Mouse (Mus musculus): ENCODE measurements around the gene Il6ra. TPM values are rescaled to one million over a fixed set of nuclear protein-coding genes. Genes with fewer than 3 reads are reported as not detected.

The Il6ra gene
- polyA plus RNA-seq, 1 experiment from 2014 or later = 0.83 TPM

DNA sequence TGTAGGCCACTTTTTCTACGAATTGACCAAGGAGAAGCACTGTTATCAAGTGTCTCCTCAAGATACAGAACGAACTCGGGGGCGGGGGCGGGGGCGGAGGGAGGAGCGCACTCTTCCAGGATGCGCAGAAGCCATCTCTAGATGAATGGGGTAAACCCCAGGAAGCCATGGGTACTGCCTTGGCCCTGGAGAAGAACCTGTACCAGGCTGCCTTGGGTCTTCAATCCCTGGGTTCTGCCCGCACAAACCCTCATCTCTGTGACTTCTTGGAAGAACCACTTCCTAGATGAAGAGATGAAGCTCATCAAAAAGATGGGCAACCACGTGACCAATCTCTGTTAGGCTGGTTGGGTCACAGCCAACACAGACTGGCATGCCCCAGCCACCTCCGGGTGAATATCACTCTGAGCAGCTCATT, 91.9 kb downstream of the Il6ra start:
- Histone ChIP-seq H3K27me3 (peaks cover 1% of the 10 kb centered on the region; the same call in 1 of the 2 replicates), H3K4me3 (replicated peaks) (no peak overlapping the region), H3K9ac (replicated peaks) (no peak overlapping the region), H3K4me2 (no peak overlapping the region), H3K4me1 (replicated peaks) (no peaks in the 10 kb centered on the region), H3K27ac (no peak overlapping the region), H3K9me3 (no peaks in the 10 kb centered on the region), H3K36me3 (no peaks in the 10 kb centered on the region)
- WGBS = 85% methylated on average over 11 of the region's 11 CpGs
- no peak for ATAC-seq (ENCODE audit: insufficient number of reproducible peaks, insufficient read depth, low FRiP score, low TSS enrichment, low read depth)

DNA sequence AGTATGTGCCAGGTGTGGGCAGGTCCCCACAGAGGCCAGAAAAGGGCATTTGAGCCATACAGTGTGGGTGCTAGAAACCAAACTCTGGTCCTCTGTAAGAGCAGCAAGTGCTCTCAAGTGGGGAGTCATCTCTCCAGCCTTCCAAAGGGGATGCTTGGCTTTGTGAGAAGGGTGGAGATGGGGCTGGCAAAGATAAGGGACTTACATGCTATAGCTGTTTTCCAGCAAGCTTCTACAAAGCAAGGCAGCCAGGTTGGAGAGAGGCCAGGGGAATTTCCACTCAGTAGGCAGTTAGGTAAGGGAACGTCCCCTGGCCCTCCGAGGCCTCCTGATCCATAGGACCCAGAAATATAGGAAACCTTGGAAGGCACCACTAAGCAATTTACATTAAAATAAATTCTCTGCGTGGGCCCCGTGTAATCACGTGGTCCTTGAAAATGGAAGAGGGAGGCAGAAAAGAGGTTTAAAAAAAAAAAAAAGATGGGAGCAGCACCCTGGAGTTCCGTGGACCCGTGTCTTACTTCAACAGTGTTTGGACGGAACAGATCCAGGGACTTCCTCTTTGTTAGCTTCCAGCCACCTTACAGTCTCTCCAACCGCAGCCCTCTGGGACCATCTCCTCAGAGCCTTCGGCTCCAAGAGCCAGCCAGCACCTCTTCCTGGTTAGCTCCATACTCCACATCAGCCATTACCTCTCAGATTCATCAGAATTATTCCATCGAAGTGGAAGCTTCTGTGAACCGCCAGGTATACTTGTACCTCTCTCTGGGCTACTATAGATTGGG, 92.5 kb downstream of the Il6ra start:
- ATAC-seq (ENCODE audit: insufficient number of reproducible peaks, insufficient read depth, low FRiP score, low TSS enrichment, low read depth) = no peak
- Histone ChIP-seq H3K27me3 (no peaks in the 10 kb centered on the region; the same call in 1 of the 2 replicates), H3K4me3 (replicated peaks) (no peak overlapping the region), H3K36me3 (no peaks in the 10 kb centered on the region), H3K4me1 (replicated peaks) (no peaks in the 10 kb centered on the region), H3K4me2 (no peak overlapping the region), H3K9ac (replicated peaks) (no peak overlapping the region), H3K9me3 (no peaks in the 10 kb centered on the region), H3K27ac (no peak overlapping the region)
- WGBS = 87% methylated on average over 12 of the region's 12 CpGs

DNA sequence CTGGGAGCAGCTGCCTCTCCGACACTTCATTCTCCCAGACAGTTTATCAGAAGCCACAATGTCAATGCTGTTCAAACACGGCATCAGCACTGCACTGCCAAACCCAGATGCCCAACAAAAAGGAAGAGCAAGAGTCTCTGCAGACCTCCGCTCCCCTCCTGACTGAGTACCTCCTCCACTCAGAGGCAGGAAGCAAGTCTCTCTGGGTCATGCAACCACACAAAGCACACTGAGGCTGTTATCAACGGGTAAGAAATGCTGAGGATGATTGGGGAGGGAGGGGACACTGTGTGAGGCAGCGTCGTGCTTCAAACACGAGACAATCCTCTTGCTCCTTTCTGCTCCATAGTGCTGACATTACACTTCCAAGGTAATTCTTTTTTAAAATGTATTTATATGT, 93.1 kb downstream of the Il6ra start:
- 69% methylated on average over 7 of the region's 7 CpGs for WGBS
- Histone ChIP-seq H3K9ac (replicated peaks) (no peak overlapping the region), H3K36me3 (no peaks in the 10 kb centered on the region), H3K4me2 (no peak overlapping the region), H3K9me3 (no peaks in the 10 kb centered on the region), H3K27ac (no peak overlapping the region), H3K4me1 (replicated peaks) (no peaks in the 10 kb centered on the region), H3K27me3 (no peaks in the 10 kb centered on the region; the same call in 1 of the 2 replicates), H3K4me3 (replicated peaks) (no peak overlapping the region)
- no peak for ATAC-seq (ENCODE audit: insufficient number of reproducible peaks, insufficient read depth, low FRiP score, low TSS enrichment, low read depth)

DNA sequence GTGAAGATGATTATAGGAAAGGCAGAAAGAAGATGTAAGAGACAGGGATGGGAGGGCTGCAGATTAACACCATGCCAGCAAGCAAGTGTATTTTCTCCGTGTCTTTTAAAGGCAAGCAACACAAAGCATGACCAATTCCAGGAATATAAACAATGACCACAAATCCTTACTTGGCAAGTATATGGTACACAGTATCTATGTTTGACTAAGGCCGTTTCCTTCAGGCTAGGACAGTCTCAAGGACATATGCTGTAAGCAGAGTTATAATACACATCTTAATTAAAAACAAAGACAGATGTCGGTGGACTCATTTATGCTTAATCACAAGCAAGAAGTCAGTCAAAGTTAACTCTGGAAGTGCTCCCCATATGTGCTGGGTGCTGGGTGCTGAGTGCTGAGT, 94.4 kb downstream of the Il6ra start:
- Histone ChIP-seq H3K9ac (replicated peaks) (no peak overlapping the region), H3K4me1 (replicated peaks) (no peaks in the 10 kb centered on the region), H3K27me3 (no peaks in the 10 kb centered on the region; the same call in 1 of the 2 replicates), H3K4me3 (replicated peaks) (no peak overlapping the region), H3K4me2 (no peak overlapping the region), H3K27ac (no peak overlapping the region), H3K36me3 (no peaks in the 10 kb centered on the region), H3K9me3 (no peaks in the 10 kb centered on the region)
- no peak for ATAC-seq (ENCODE audit: insufficient number of reproducible peaks, insufficient read depth, low FRiP score, low TSS enrichment, low read depth)
- 73% methylated on average over 3 of the region's 3 CpGs for WGBS

DNA sequence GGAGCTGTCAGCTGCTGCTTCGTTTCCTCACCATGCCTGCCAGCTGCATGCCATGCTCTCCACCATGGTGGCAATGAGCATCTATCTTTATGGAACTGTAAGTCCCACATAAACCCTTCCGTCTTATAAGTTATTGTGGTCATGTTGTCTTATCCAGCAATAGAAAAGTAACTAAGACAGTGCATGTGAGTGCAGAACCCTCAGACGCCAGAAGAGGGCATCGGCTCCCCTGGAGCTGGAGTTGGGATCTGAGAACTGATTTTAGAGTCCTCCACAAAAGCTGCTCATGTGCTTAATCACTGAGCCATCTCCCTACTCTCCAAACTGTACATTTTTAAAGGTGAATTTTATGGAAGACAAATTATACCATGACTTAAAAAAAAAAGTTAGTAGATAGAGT, 95.9 kb downstream of the Il6ra start:
- Histone ChIP-seq H3K9me3 (no peaks in the 10 kb centered on the region), H3K27me3 (no peaks in the 10 kb centered on the region; the same call in 1 of the 2 replicates), H3K4me3 (replicated peaks) (no peak overlapping the region), H3K4me2 (no peak overlapping the region), H3K27ac (no peak overlapping the region), H3K4me1 (replicated peaks) (no peaks in the 10 kb centered on the region), H3K36me3 (no peaks in the 10 kb centered on the region), H3K9ac (replicated peaks) (no peak overlapping the region)
- ATAC-seq (ENCODE audit: insufficient number of reproducible peaks, insufficient read depth, low FRiP score, low TSS enrichment, low read depth) = no peak
- 61% methylated on average over 4 of the region's 4 CpGs for WGBS

Other genes starting within 250 kb of the Il6ra start
- gene Adar, start 198.2 kb downstream of the Il6ra start, polyA plus RNA-seq (2016; fragmentation: Nextera tagmentation; extraction: Ambion mirVana) = 15.5 and 15.7 TPM in 2 replicates
- 0.51 and 0.81 TPM in 2 replicates for gene Chrnb2, start 148.6 kb downstream of the Il6ra start, polyA plus RNA-seq (2016; fragmentation: Nextera tagmentation; extraction: Ambion mirVana)
- 15.9 and 18.1 TPM in 2 replicates for gene Ube2q1, start 139.6 kb downstream of the Il6ra start, polyA plus RNA-seq (2016; fragmentation: Nextera tagmentation; extraction: Ambion mirVana)
- gene She, start 81.8 kb downstream of the Il6ra start, polyA plus RNA-seq (2016; fragmentation: Nextera tagmentation; extraction: Ambion mirVana) = 3.5 and 3.7 TPM in 2 replicates
- gene Atp8b2, start 50.3 kb upstream of the Il6ra start, polyA plus RNA-seq (2016; fragmentation: Nextera tagmentation; extraction: Ambion mirVana) = 20.7 and 24.4 TPM in 2 replicates
- 201 and 202 TPM in 2 replicates for gene Hax1, start 85.6 kb upstream of the Il6ra start, polyA plus RNA-seq (2016; fragmentation: Nextera tagmentation; extraction: Ambion mirVana)
- gene 4933434E20Rik, start 138.4 kb upstream of the Il6ra start, polyA plus RNA-seq (2016; fragmentation: Nextera tagmentation; extraction: Ambion mirVana) = 143 and 166 TPM in 2 replicates
- gene Ubap2l, start 139.4 kb upstream of the Il6ra start, polyA plus RNA-seq (2016; fragmentation: Nextera tagmentation; extraction: Ambion mirVana) = 191 and 212 TPM in 2 replicates
- gene Tpm3, start 159.5 kb upstream of the Il6ra start, polyA plus RNA-seq (2016; fragmentation: Nextera tagmentation; extraction: Ambion mirVana) = 516 and 518 TPM in 2 replicates
- gene Nup210l, start 190.9 kb upstream of the Il6ra start, polyA plus RNA-seq (2016; fragmentation: Nextera tagmentation; extraction: Ambion mirVana) = 0.44 and 0.50 TPM in 2 replicates